Mouse (Mus musculus) stomach, postnatal 0 days (tissue): ENCODE measurements at regions not wholly inside any gene's neighbourhood (a gene's known extent, or its start where the extent isn't known, plus 50 kb on each side); places are given as distances from the start of the nearest gene placed in this dataset.

Experiments used
- ATAC-seq: fragments of 200-750 bp; cut with Nextera tagmentation; 2 replicates; pipeline ENCODE4 v1.8.0; 2017; ENCODE audit not compliant: low FRiP score, low TSS enrichment
- DNase-seq: peaks from one replicate; pipeline ENCODE4 v3.0.0-alpha.2; 2016; ENCODE audit warnings: low spot score
- H3K27ac ChIP-seq: fragments of 300-500 bp; sonication (generic); replicated peaks from 2 replicates; pipeline ENCODE4 v1.5.1; 2014; ENCODE audit warnings: mild to moderate bottlenecking, control low read depth
- H3K27me3 ChIP-seq: fragments of 300-500 bp; sonication (generic); 2 replicates; pipeline ENCODE4 v1.6.1; 2014; ENCODE audit warnings: low read length; ENCODE audit not compliant: control insufficient read depth, insufficient read depth
- H3K36me3 ChIP-seq: fragments of 300-500 bp; sonication (generic); 2 replicates; pipeline ENCODE4 v1.6.1; 2014; ENCODE audit warnings: low read length, mixed read lengths; ENCODE audit not compliant: control insufficient read depth, insufficient read depth
- H3K4me1 ChIP-seq: fragments of 300-500 bp; sonication (generic); replicated peaks from 2 replicates; pipeline ENCODE4 v1.6.1; 2014; ENCODE audit warnings: antibody characterized with exemption; ENCODE audit not compliant: control insufficient read depth, insufficient read depth
- H3K4me2 ChIP-seq: fragments of 300-500 bp; sonication (generic); replicated peaks from 2 replicates; pipeline ENCODE4 v1.6.1; 2014; ENCODE audit warnings: low read depth, mild to moderate bottlenecking, control low read depth, moderate library complexity
- H3K4me3 ChIP-seq: fragments of 300-500 bp; sonication (generic); 2 replicates; pipeline ENCODE4 v1.5.1; 2014; ENCODE audit warnings: low read depth, low read length, control low read depth
- H3K9ac ChIP-seq: fragments of 300-500 bp; sonication (generic); 2 replicates; pipeline ENCODE4 v1.6.1; 2014; ENCODE audit warnings: mild to moderate bottlenecking, low read length, control low read depth, mixed read lengths
- H3K9me3 ChIP-seq: fragments of 300-500 bp; sonication (generic); 2 replicates; pipeline ENCODE4 v1.6.1; 2016; ENCODE audit warnings: low read length; ENCODE audit not compliant: control insufficient read depth
- CTCF ChIP-seq: IDR thresholded peaks from 2 replicates; pipeline ENCODE4 v1.5.1; 2016; ENCODE audit warnings: antibody characterized with exemption, low read depth, mild to moderate bottlenecking, moderate library complexity
- EP300 ChIP-seq: optimal IDR thresholded peaks from 2 replicates; pipeline ENCODE3; 2016; ENCODE audit warnings: antibody characterized with exemption
- WGBS: fragments of 180-500 bp; shearing (Covaris S2); extraction: QIAGEN DNeasy Blood & Tissue Kit; methylation state at CpG from one replicate; pipeline ENCODE4 v1.1.7; 2014; 5-methylcytosine and 5-hydroxymethylcytosine counted together

DNA sequence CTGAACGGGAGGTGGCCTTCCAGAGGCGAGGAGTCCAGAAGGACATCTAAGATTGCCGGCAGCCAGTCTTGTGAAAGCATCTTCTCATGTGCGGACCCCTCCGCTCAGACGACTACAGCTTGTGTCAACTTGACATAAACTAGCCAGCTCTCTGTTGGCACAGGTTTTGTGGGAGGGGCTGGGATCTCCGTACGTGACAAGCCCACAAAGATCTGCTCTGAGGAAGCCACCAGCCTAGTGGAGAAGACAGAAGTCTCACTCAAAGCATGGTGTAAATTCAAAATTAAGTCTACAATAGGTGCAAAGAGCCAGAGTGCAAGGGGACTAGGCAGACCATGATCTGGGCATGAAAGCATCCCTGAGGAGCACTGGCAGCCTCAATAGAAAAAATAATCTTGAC, 128.4 kb upstream of the Slc38a2 start:
- Histone ChIP-seq H3K36me3 (no peaks in the 10 kb centered on the region), H3K4me1 (no peaks in the 10 kb centered on the region; the same call in 1 of the 2 replicates), H3K9ac (no peak overlapping the region), H3K27ac (no peak overlapping the region), H3K4me2 (no peak overlapping the region), H3K9me3 (no peaks in the 10 kb centered on the region), H3K4me3 (no peak overlapping the region), H3K27me3 (no peaks in the 10 kb centered on the region)
- DNase-seq (no peak), ATAC-seq (no peak)
- WGBS: 54% methylated on average over 8 of the region's 8 CpGs
- TF ChIP-seq EP300 (no peak), CTCF (no peak)

DNA sequence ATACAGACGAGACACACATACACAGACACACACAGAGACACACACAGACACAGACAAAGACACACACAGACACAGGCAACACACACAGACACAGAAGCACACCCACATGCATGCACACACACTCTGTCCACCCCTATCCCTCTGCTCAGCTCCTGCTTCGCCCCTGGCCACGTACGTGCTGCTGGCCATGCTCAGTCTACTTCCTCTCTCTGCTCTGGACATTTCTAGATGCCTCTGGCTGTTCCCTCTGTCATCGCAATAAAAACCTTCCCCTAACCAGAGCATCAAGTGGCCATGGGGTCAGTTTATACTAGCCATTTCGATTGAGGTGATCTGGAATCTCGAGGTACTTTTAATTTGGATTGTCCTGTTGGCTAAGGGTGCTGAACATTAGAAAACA, 118.9 kb upstream of the Slc38a2 start:
- no peaks in the 10 kb centered on the region for H3K9me3 ChIP-seq
- H3K4me2 ChIP-seq: no peak overlapping the region
- H3K27ac ChIP-seq: no peak overlapping the region
- H3K4me1 ChIP-seq: no peaks in the 10 kb centered on the region
- DNase-seq (no peak), ATAC-seq (no peak)
- H3K27me3 ChIP-seq: no peaks in the 10 kb centered on the region
- TF ChIP-seq EP300: no peak
- no peak for TF ChIP-seq CTCF
- no peak overlapping the region for H3K9ac ChIP-seq
- no peaks in the 10 kb centered on the region for H3K36me3 ChIP-seq
- no peak overlapping the region for H3K4me3 ChIP-seq
- WGBS: 76% methylated on average over 7 of the region's 7 CpGs

DNA sequence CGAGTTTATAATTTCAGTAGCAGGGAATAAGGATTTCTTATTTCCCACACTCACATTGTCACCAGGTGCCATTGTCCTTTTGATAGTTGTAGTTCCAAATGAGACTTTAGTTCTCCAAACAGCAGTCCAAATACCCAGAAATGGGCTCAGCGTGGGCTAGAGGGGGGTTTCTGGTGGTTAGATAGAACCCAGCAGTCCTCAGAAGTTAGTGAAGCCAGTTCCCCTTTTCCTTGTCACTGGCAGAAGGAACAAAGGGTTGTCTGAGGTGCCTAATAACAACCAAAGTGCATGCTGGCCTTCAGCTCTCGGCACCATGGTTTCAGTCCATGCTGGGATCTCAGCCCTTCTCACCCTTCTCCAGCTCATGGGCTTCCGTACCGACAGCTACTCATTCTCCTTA, 118.1 kb upstream of the Slc38a2 start:
- ATAC-seq (no peak), DNase-seq (no peak)
- H3K9ac ChIP-seq: no peak overlapping the region
- TF ChIP-seq EP300 (no peak), CTCF (no peak)
- no peaks in the 10 kb centered on the region for H3K27me3 ChIP-seq
- no peaks in the 10 kb centered on the region for H3K9me3 ChIP-seq
- H3K27ac ChIP-seq: no peak overlapping the region
- WGBS: 88% methylated on average over 5 of the region's 5 CpGs
- H3K4me2 ChIP-seq: no peak overlapping the region
- H3K36me3 ChIP-seq: no peaks in the 10 kb centered on the region
- no peak overlapping the region for H3K4me3 ChIP-seq
- no peaks in the 10 kb centered on the region for H3K4me1 ChIP-seq

DNA sequence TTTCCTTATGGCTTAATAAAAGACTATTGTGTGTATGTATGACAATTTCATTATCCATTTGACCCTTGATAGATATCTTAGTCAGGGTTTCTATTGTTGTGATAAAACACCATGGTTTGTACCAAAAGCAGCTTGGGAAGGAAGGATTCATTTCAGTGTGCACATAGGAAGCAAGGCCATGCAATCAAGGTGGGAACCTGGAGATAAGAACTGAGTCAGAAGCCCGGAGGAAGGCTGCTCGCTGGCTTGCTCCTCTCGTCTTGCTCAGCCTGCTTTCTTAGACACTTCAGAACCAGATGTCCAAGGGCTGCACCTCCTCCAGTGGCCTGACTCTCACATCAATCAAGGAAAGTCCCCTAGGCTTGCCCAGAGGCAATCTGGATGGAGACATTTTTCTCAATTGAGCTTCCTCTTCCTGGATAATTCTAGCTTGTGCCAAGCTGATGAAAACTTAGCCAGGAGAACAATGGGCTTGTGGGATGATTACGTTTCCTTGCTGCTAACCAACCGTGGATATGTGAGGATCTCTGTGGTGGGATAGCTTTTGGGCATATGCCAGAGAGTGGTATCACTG, 117.6 kb upstream of the Slc38a2 start:
- H3K9me3 ChIP-seq: no peaks in the 10 kb centered on the region
- 67% methylated on average over 5 of the region's 5 CpGs for WGBS
- no peak for ATAC-seq

DNA sequence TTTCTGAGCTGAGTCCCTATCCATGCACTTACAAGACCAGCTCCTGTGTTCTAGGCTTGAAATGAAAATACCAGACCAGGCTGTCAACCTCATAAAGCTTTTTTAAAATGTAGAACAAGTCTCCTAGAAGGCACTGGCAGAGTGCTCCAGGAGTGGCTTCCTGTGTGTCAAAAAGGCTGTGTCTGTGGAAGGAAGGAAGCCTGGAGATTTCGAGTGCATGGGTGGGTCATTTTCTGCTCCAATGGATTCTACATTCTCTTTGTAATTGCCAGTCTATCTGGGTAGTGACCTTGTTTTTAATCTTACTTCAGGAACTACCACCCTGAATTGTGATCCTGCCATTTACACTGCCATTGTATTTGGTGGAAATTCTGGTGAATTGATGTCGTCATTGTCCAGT, 113.9 kb upstream of the Slc38a2 start:
- no peak for TF ChIP-seq CTCF
- TF ChIP-seq EP300: no peak
- Histone ChIP-seq H3K9ac (no peak overlapping the region), H3K27ac (no peak overlapping the region), H3K4me1 (no peaks in the 10 kb centered on the region), H3K9me3 (no peaks in the 10 kb centered on the region), H3K4me3 (no peak overlapping the region), H3K36me3 (no peaks in the 10 kb centered on the region), H3K27me3 (no peaks in the 10 kb centered on the region), H3K4me2 (no peak overlapping the region)
- no peak for DNase-seq
- no peak for ATAC-seq
- whole genome bisulfite sequencing: 82% methylated on average over 2 of the region's 2 CpGs

More for the DNA sequence above, 117.6 kb upstream of the Slc38a2 start:
- no peaks in the 10 kb centered on the region for H3K27me3 ChIP-seq
- no peak overlapping the region for H3K4me3 ChIP-seq
- H3K27ac ChIP-seq: no peak overlapping the region
- no peaks in the 10 kb centered on the region for H3K4me1 ChIP-seq
- no peak for DNase-seq
- no peak for TF ChIP-seq CTCF
- no peak for TF ChIP-seq EP300
- no peak overlapping the region for H3K4me2 ChIP-seq
- H3K9ac ChIP-seq: no peak overlapping the region
- no peaks in the 10 kb centered on the region for H3K36me3 ChIP-seq

GRCm38 (mm10) chr15:96802729-96803053, 103.2 kb upstream of the Slc38a2 start:
- H3K4me2 ChIP-seq: no peak overlapping the region
- TF ChIP-seq CTCF (no peak), EP300 (no peak)
- no peak overlapping the region for H3K4me3 ChIP-seq
- H3K27ac ChIP-seq: peak overlapping the region; percentile 31
- no peak overlapping the region for H3K9ac ChIP-seq
- ATAC-seq (peak; percentile 73), DNase-seq (no peak)
- H3K9me3 ChIP-seq: no peaks in the 10 kb centered on the region
- no peaks in the 10 kb centered on the region for H3K36me3 ChIP-seq
- H3K4me1 ChIP-seq: no peaks in the 10 kb centered on the region
- H3K27me3 ChIP-seq: no peaks in the 10 kb centered on the region
- WGBS: 25% methylated on average over 1 of the region's 1 CpGs
